Mouse (Mus musculus): ENCODE results near the gene Tnfaip1.

Gene Tnfaip1

DNA sequence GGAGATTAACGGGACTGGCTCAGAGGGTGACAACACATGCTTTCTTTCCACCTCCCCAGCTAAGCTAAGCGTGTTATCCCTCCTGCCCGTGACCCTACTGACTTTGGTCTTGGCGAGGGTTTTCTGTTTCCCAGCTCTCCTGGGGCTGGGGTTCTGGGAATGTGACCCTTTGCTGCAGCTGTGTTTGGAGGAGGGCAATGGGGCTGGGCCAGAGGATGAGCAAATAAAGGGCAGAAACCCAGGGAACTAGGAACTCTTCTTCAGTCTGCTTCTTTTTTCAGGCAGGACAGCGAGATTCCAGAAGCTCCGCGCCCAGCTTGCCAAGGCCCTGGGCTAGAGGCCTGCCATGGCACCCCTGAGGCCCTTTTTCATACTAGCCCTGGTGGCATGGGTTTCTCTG lies 37.1 kb downstream of the Tnfaip1 start, which contains the start of gene Vtn:
TSS of gene Vtn (plus strand) at position 88 of the 400 bp plus-strand sequence.
- no peak for DNase-seq

- DNase-seq: peak; percentile 99
Measured at GRCm38 (mm10) chr11:78497544-78498522, 38.3 kb downstream of the Tnfaip1 start, which contains the start of gene Sarm1. Gene Sarm1 (minus strand): TSS chr11:78497754.

DNA sequence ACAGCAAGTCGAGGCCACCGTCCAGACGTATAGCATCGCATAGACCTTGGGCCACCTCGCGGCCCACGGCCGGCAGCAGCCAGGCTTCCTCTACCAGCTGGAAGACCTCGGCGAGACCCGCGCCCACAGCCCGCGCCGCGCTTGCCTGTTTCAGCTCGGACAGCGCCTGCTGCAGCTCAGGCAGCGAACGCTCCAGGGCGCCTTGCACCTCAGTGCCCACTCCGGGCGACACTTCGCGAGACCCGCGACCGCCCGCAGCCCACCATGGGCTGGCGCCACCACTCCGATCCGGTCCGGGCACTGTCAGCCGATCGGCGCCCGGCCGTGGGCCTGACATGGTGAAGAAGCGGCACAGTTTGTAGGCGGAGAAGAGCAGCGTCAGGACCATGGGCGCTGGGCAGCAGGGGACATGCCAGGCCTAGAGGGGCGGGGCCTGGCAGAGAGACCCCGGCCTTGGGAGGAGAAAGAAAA lies 39.0 kb downstream of the Tnfaip1 start:
- peak; percentile 40 for DNase-seq

GRCm38 (mm10) chr11:78495904-78496303 lies 40.2 kb downstream of the Tnfaip1 start:
- peak; percentile 35 for DNase-seq

GRCm38 (mm10) chr11:78490781-78491241 lies 45.3 kb downstream of the Tnfaip1 start:
- DNase-seq: peak; percentile 47

DNA sequence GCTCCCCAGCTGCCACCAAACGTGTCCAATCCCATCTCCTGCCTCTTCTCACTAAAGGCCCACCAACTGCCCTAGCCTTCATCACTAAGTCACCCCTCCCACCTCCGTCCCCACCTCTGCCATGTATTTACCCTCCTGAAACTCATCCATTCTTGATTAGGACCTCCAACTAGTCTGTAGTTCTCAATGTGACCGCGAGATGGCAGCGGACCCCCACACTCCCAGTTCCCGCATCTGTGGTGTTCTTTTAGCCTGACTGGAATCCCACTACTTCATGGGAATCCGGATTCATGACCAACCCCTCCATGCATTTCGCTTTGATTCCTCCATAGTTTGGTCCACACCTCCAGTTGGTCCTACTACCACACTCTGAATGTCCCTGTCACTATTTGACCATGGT lies 48.0 kb downstream of the Tnfaip1 start:
- DNase-seq: peak; percentile 65

GRCm38 (mm10) chr11:78483639-78484038 lies 52.5 kb downstream of the Tnfaip1 start:
- no peak for DNase-seq

DNA sequence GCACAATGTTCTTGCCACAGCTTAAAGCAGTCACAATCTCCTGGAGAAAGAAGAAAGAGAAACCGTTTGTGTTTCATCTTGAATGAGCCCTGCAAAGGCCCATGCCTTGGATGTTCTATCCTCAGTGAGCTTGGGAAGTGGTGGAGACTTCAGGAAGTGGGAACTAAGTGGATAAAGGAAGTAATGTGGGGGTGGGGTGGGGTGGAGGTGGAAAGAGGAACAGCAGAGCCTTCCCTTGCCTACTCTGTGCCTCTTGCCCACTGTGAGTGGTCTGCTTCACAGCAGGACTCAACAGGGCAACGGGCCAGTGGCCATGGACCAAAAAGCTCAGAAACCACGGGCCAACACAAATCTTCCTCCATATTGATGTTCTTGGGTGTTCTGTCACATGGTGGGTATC lies 60.8 kb downstream of the Tnfaip1 start:
- DNase-seq: no peak
